ENCODE assay signal across 9 mouse cellular contexts in the genomic region with DNA sequence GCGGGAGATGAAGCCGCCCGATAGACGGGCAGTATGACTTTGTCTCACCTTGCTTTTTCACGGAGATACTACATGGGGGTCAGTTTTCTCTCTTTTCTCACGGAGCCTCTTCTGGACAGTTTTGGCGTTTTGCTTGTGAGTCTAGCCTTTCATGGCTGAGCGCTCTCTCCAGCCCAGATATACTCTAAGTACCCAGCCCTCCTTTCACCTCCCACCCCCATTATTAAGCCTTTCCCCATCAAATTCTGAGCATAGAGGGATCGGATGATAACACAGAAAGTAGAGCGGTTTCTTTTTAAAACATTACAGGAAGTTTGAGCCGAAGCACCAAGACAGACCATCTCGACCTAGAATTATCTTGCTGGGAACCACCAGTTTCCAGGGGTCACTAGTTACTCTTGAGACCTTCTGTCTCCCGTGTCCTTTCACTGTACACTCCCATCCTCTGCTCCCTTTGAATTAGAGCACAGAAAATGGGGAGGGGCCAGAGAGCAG. TPM values are rescaled to one million over a fixed set of nuclear protein-coding genes. Genes with fewer than 3 reads are reported as not detected.
DNase-seq lines count a peak whose midpoint lies in the region; ATAC-seq and TF ChIP-seq lines count a peak whose summit lies in the region.
"Had no signal": no experiment of that assay in that cellular context is flagged by ENCODE, and none has a peak within 500 bp of the region (broad histone marks: within the 10 kb centered on the region; RNA-seq: fewer than 3 reads in every experiment).

No protein-coding gene starts in this region.

- intact Hi-C loops in left cerebral cortex, postnatal 25 days (cut with DNase I): loop anchor here (5.0 kb wide), 2 partner anchors 37 to 52 kb away; no protein-coding TSS in a partner anchor

- H3K4me2 ChIP-seq in heart, embryonic 13.5 days: peak overlapping the region; percentile 80

- no peak for ATAC-seq in heart, embryonic 13.5 days (ENCODE audit: extremely low read depth, insufficient number of reproducible peaks, low FRiP score, low TSS enrichment)

- no peak for TF ChIP-seq POLR2A in bone marrow, adult 2 months (IDR thresholded peaks at IDR 0.05; ENCODE audit: borderline replicate concordance, control insufficient read depth, low read depth, low read length)

- DNase-seq in heart, adult 9 months (ENCODE audit: low spot score in 2 of 2): no peak
- no peak for DNase-seq in hindbrain, embryonic 10.5 days (ENCODE audit: low spot score)
- peak; percentile 31 for DNase-seq in midbrain, embryonic 10.5 days (ENCODE audit: low spot score)
- DNase-seq in cerebellum, postnatal 36 days: no peak
- DNase-seq in cerebellum, adult 9-10 months: no peak
- DNase-seq in left cerebral cortex, postnatal 25 days (ENCODE audit: low spot score in 2 of 2): no peak

- H3K36me3 ChIP-seq in heart, embryonic 13.5 days: no peaks in the 10 kb centered on the region
- no peaks in the 10 kb centered on the region for H3K36me3 ChIP-seq in hindbrain, embryonic 10.5 days
- no peaks in the 10 kb centered on the region for H3K36me3 ChIP-seq in midbrain, embryonic 10.5 days
- H3K36me3 ChIP-seq: G1E had no signal

- peak overlapping the region; percentile 83 for H3K4me3 ChIP-seq in heart, embryonic 13.5 days
- peak overlapping the region; percentile 48 for H3K4me3 ChIP-seq in bone marrow, adult 2 months (replicated peaks; ENCODE audit: control insufficient read depth, low read depth, low read length)
- H3K4me3 ChIP-seq in hindbrain, embryonic 10.5 days: peak overlapping the region; percentile 71
- H3K4me3 ChIP-seq in midbrain, embryonic 10.5 days: peak overlapping the region; percentile 83

- WGBS in heart, embryonic 13.5 days: 3% methylated on average over 13 of the region's 13 CpGs
- WGBS in bone marrow, adult 2 months: 5% methylated on average over 13 of the region's 13 CpGs
- 1% methylated on average over 13 of the region's 13 CpGs for WGBS in hindbrain, embryonic 10.5 days
- 2% methylated on average over 13 of the region's 13 CpGs for WGBS in midbrain, embryonic 10.5 days

- H3K4me1 ChIP-seq in heart, embryonic 13.5 days: peaks cover 10% of the 10 kb centered on the region
- H3K4me1 ChIP-seq in bone marrow, adult 2 months (ENCODE audit: control insufficient read depth, insufficient read depth, low read length): no peaks in the 10 kb centered on the region
- H3K4me1 ChIP-seq in hindbrain, embryonic 10.5 days (replicated peaks): peaks cover 30% of the 10 kb centered on the region
- peaks cover 32% of the 10 kb centered on the region for H3K4me1 ChIP-seq in midbrain, embryonic 10.5 days

- no peaks in the 10 kb centered on the region for H3K27me3 ChIP-seq in heart, embryonic 13.5 days (replicated peaks)
- H3K27me3 ChIP-seq in hindbrain, embryonic 10.5 days (ENCODE audit: insufficient read depth, poor library complexity, severe bottlenecking): no peaks in the 10 kb centered on the region
- H3K27me3 ChIP-seq in midbrain, embryonic 10.5 days (ENCODE audit: low read depth, poor library complexity, severe bottlenecking): no peaks in the 10 kb centered on the region; the same call in 1 of the 2 replicates

- peak overlapping the region; percentile 87 for H3K27ac ChIP-seq in heart, embryonic 13.5 days (replicated peaks)
- H3K27ac ChIP-seq in bone marrow, adult 2 months (ENCODE audit: control insufficient read depth, insufficient read depth, low read depth, low read length, poor library complexity): no peak overlapping the region; the same call in 1 of the 2 replicates
- peak overlapping the region; percentile 98 for H3K27ac ChIP-seq in hindbrain, embryonic 10.5 days
- peak overlapping the region; percentile 96 for H3K27ac ChIP-seq in midbrain, embryonic 10.5 days (replicated peaks)

- no peaks in the 10 kb centered on the region for H3K9me3 ChIP-seq in heart, embryonic 13.5 days
- H3K9me3 ChIP-seq in hindbrain, embryonic 10.5 days: no peaks in the 10 kb centered on the region
- no peaks in the 10 kb centered on the region for H3K9me3 ChIP-seq in midbrain, embryonic 10.5 days (replicated peaks)

- TF ChIP-seq CTCF in bone marrow, adult 2 months (IDR thresholded peaks at IDR 0.05; ENCODE audit: control insufficient read depth, insufficient read depth, low read length): no peak

- H3K9ac ChIP-seq in heart, embryonic 13.5 days: peak overlapping the region; percentile 84

RNA-seq across cellular contexts. Expression of a gene that starts 2.0 kb away (rescaled TPM):
- 3.0 and 3.2 TPM in 2 replicates for polyA plus RNA-seq in heart, embryonic 13.5 days (2015; fragmentation: Nextera tagmentation; extraction: Ambion mirVana)
- 10.9 and 13.3 TPM in 2 replicates for polyA plus RNA-seq in bone marrow, adult 2 months (2011; ENCODE audit: insufficient read depth, insufficient read length, low replicate concordance, missing spikeins)
- 2.9 and 3.4 TPM in 2 replicates for polyA plus RNA-seq in hindbrain, embryonic 10.5 days (2016; fragmentation: Nextera tagmentation; extraction: Ambion mirVana)
- polyA plus RNA-seq in midbrain, embryonic 10.5 days (2016; fragmentation: Nextera tagmentation; extraction: Ambion mirVana): 3.5 and 3.6 TPM in 2 replicates
- total RNA-seq in left cerebral cortex, postnatal 25 days (2021): 10 to 100 TPM; 12.6 to 13.3 TPM
- polyA plus RNA-seq: G1E had no signal
